Mouse (Mus musculus) retina, adult 2 months (tissue): ENCODE measurements around the gene Arl1.
"Not testable (repeated sequence)": the region's sequence is repeated elsewhere in the genome, so short reads cannot be mapped to it uniquely, and the experiment has no call there.

Source experiments
- DNase-seq: peaks from one replicate; pipeline ENCODE4 v3.0.0-alpha.2; 2012; ENCODE audit warnings: low read depth, low spot score

Arl1 gene

GRCm38 (mm10) chr10:88730571-88731495 lies at the start of gene Arl1:
TSS of gene Arl1 (plus strand) at chr10:88730858.
- peak; percentile 82 for DNase-seq

- no peak for DNase-seq
Observed at GRCm38 (mm10) chr10:88682904-88683563, 47.6 kb upstream of the Arl1 start.

GRCm38 (mm10) chr10:88684925-88685324 lies 45.7 kb upstream of the Arl1 start, which contains the start of gene Spic:
TSS of gene Spic (minus strand) at chr10:88685015.
- DNase-seq = no peak

GRCm38 (mm10) chr10:88700938-88701337 lies 29.7 kb upstream of the Arl1 start:
- no peak for DNase-seq

GRCm38 (mm10) chr10:88708671-88709523 lies 21.8 kb upstream of the Arl1 start:
- no peak for DNase-seq

- no peak for DNase-seq
Observed at GRCm38 (mm10) chr10:88712359-88712758, 18.3 kb upstream of the Arl1 start.

- no peak for DNase-seq
Observed at GRCm38 (mm10) chr10:88714744-88715143, 15.9 kb upstream of the Arl1 start.

GRCm38 (mm10) chr10:88715621-88716020 lies 15.0 kb upstream of the Arl1 start:
- DNase-seq = no peak

GRCm38 (mm10) chr10:88716986-88717755 lies 13.5 kb upstream of the Arl1 start:
- no peak for DNase-seq

- DNase-seq = no peak
Observed at GRCm38 (mm10) chr10:88717756-88718025, 13.0 kb upstream of the Arl1 start.

GRCm38 (mm10) chr10:88719618-88720017 lies 11.0 kb upstream of the Arl1 start:
- DNase-seq = no peak

GRCm38 (mm10) chr10:88725343-88725742 lies 5.3 kb upstream of the Arl1 start:
- no peak for DNase-seq

GRCm38 (mm10) chr10:88727128-88727527 lies 3.5 kb upstream of the Arl1 start:
- DNase-seq = peak; percentile 6

- DNase-seq = no peak
Observed at GRCm38 (mm10) chr10:88728166-88728565, 2.5 kb upstream of the Arl1 start.

- no peak for DNase-seq
Observed at GRCm38 (mm10) chr10:88731496-88732308, 1.0 kb downstream of the Arl1 start.

- DNase-seq = no peak
Observed at GRCm38 (mm10) chr10:88732309-88732622, 1.6 kb downstream of the Arl1 start.

- DNase-seq = not testable (repeated sequence)
Observed at GRCm38 (mm10) chr10:88739074-88739473, 8.4 kb downstream of the Arl1 start.

- no peak for DNase-seq
Observed at GRCm38 (mm10) chr10:88739818-88740217, 9.2 kb downstream of the Arl1 start.

- no peak for DNase-seq
Observed at GRCm38 (mm10) chr10:88740781-88741180, 10.1 kb downstream of the Arl1 start.

- DNase-seq = no peak
Observed at GRCm38 (mm10) chr10:88741426-88741825, 10.8 kb downstream of the Arl1 start.
